Mouse (Mus musculus): Measurements from ENCODE around the gene Ears2. TPM values are rescaled to one million over a fixed set of nuclear protein-coding genes. Genes with fewer than 3 reads are reported as not detected.

Gene Ears2
- polyA plus RNA-seq, 1 experiment from 2014 or later, result 10.7 TPM

DNA sequence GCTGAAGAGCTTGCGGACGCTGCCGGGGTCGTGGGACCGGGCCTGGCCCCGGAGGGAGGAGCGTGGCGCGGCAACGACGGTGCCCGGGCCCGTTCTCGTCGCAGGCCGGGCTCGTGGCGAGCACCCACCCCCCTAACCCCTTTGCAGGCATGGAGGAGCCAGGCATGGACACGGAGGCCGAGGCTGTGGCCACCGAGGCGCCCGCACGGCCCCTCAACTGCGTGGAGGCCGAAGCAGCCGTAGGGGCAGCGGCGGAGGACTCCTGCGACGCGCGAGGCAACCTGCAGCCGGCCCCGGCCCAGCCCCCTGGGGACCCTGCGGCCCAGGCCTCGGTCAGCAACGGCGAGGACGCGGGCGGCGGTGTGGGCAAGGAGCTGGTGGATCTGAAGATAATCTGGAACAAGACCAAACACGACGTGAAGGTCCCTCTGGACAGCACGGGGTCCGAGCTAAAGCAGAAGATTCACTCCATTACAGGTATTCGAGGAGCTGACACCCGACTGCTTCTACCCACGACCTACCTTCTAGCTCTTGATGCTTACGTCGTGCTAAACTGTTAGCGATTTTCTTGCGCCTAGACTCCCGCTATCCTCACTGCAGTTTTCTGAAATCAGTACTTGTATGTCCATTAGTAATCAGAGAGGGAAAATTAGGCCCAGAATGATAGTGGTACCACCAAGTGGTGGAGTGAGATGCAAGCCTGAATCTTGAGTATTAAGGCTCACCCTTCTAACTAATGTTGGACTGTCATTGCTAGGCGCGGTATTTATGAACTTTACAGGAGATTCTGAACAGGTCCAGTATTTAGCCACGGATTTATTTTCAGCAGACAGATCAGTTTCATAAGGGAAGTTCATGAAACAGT is 686 bp upstream of the Ears2 start:
- 2% methylated on average over 56 of the region's 58 CpGs for WGBS
- peak overlapping the region; percentile 98 for H3K27ac ChIP-seq
- peaks cover 22% of the 10 kb centered on the region for H3K36me3 ChIP-seq (replicated peaks)
- peak; percentile 66 for ATAC-seq (replicated peaks)
- H3K9ac ChIP-seq, result peak overlapping the region; percentile 95
- H3K4me2 ChIP-seq, result peak overlapping the region; percentile 82
- H3K9me3 ChIP-seq, result no peaks in the 10 kb centered on the region
- peak overlapping the region; percentile 97 for H3K4me3 ChIP-seq
- H3K4me1 ChIP-seq, result peaks cover 42% of the 10 kb centered on the region
- no peaks in the 10 kb centered on the region for H3K27me3 ChIP-seq (replicated peaks)

DNA sequence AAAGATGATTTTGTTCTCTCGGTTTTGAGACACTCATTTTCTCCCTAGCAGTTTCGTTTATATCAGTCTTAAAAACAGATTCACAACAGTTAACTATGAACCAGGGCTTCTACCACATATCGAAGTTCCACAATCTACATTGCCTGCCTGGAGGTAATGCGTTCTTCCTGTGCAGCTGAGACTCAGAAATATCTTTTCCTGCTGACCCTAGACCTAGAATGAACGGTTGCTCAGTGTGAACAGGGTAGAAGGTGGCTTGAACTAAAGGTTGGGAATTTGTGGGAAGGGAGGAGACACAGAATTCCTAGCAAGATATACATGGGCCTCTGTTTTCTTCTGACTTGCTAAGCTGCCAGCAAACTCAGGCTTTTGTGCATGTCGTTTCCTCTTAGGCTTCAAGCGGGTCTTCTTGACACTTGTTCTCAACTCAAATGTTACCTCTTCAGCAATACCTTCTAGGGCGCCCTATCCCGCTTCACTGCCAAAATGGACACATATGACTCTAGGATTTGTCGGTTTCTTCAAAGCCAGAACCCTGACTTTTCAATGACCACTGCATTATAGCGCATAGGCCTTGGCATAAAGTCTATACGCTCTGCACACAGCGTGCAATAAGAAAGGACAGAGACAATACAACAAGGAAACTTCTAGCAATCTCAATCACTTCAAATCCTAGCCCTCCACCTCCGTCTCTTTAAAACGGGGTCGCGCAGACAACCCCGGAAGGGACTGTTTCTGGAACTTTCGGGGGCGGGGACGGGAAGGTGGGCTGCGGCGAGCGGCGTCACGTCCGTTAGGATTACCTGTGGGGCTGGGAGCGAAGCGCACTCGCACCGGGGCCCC is 740 bp downstream of the Ears2 start:
- Histone ChIP-seq H3K27ac (peak overlapping the region; percentile 98), H3K9ac (peak overlapping the region; percentile 95), H3K9me3 (no peaks in the 10 kb centered on the region), H3K4me3 (peak overlapping the region; percentile 97), H3K4me1 (peaks cover 42% of the 10 kb centered on the region), H3K27me3 (replicated peaks) (no peaks in the 10 kb centered on the region), H3K36me3 (replicated peaks) (peaks cover 10% of the 10 kb centered on the region; the same call in 1 of the 2 replicates), H3K4me2 (peak overlapping the region; percentile 82)
- 19% methylated on average over 31 of the region's 31 CpGs for WGBS
- peak; percentile 77; the same call in 1 of the 2 replicates for ATAC-seq (replicated peaks)

DNA sequence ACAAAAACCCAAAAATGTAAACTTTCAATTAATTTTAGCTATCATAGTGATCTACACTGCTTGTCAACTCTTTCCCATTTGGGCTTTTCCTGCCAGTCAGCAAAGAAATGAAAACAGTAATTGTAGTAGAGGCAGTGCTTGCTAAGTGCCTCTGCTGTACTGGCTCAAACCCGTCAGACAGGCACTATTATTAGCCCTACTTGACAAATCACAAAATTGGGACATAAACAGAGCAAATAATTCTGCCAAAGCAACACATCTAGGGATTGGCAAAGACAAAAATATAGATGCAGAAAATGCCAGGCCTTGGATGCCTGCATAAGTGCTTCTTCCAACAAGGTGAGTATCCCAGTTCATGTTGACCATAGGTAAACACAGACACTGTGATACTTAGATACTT is 1.4 kb downstream of the Ears2 start:
- H3K4me1 ChIP-seq, result peaks cover 40% of the 10 kb centered on the region
- H3K4me2 ChIP-seq, result peak overlapping the region; percentile 82; the same call in 1 of the 2 replicates
- H3K36me3 ChIP-seq (replicated peaks), result peaks cover 9% of the 10 kb centered on the region; the same call in 1 of the 2 replicates
- no peak overlapping the region for H3K27ac ChIP-seq
- H3K27me3 ChIP-seq (replicated peaks), result no peaks in the 10 kb centered on the region
- no peak for ATAC-seq (replicated peaks)
- no peaks in the 10 kb centered on the region for H3K9me3 ChIP-seq
- 90% methylated on average over 1 of the region's 1 CpGs for WGBS
- H3K9ac ChIP-seq, result no peak overlapping the region
- H3K4me3 ChIP-seq, result no peak overlapping the region

- WGBS, result 94% methylated on average over 5 of the region's 5 CpGs
- no peak for ATAC-seq (replicated peaks)
- 0 out of 2 replicates have a peak, but pooled peaks cover 12% of the 10 kb centered on the region for H3K36me3 ChIP-seq (replicated peaks)
Observed at GRCm38 (mm10) chr7:122056633-122057032, 10.4 kb downstream of the Ears2 start.

DNA sequence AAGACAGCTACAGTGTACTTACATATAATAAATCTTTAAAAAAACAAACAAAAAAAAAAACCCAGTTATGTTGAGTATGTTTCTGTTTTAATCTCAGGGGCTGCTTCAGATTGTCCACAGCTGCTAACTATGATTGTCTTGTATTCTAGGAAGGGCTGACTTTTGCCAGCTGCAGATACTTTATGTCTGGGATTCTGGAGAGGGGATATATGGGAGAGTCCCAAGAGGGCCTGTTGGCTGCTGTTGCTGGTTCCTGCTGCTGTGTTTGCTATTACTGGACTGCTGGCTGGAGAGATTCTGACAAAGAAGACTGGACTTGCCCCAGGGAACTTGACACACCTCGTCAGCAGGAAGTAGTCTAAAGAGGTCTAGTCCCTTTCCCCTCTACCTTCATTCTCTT is 16.2 kb downstream of the Ears2 start:
- Histone ChIP-seq H3K9ac (no peak overlapping the region), H3K4me1 (no peaks in the 10 kb centered on the region), H3K27me3 (replicated peaks) (no peaks in the 10 kb centered on the region), H3K9me3 (no peaks in the 10 kb centered on the region), H3K4me3 (no peak overlapping the region), H3K27ac (no peak overlapping the region), H3K36me3 (replicated peaks) (0 out of 2 replicates have a peak, but pooled peaks cover 19% of the 10 kb centered on the region), H3K4me2 (no peak overlapping the region)
- ATAC-seq (replicated peaks), result no peak
- 90% methylated on average over 1 of the region's 1 CpGs for WGBS

More at GRCm38 (mm10) chr7:122056633-122057032, 10.4 kb downstream of the Ears2 start:
- H3K27ac ChIP-seq, result no peak overlapping the region
- no peak overlapping the region for H3K4me3 ChIP-seq
- no peaks in the 10 kb centered on the region for H3K9me3 ChIP-seq
- no peak overlapping the region for H3K4me2 ChIP-seq
- no peaks in the 10 kb centered on the region for H3K27me3 ChIP-seq (replicated peaks)
- no peak overlapping the region for H3K9ac ChIP-seq
- H3K4me1 ChIP-seq, result no peaks in the 10 kb centered on the region

GRCm38 (mm10) chr7:122048191-122048590 is 18.9 kb downstream of the Ears2 start:
- 0 out of 2 replicates have a peak, but pooled peaks cover 14% of the 10 kb centered on the region for H3K36me3 ChIP-seq (replicated peaks)
- 97% methylated on average over 9 of the region's 9 CpGs for WGBS
- no peaks in the 10 kb centered on the region for H3K9me3 ChIP-seq
- ATAC-seq (replicated peaks), result no peak
- no peak overlapping the region for H3K4me2 ChIP-seq
- no peak overlapping the region for H3K27ac ChIP-seq
- H3K4me3 ChIP-seq, result no peak overlapping the region
- H3K4me1 ChIP-seq, result no peaks in the 10 kb centered on the region
- no peak overlapping the region for H3K9ac ChIP-seq
- H3K27me3 ChIP-seq (replicated peaks), result no peaks in the 10 kb centered on the region

DNA sequence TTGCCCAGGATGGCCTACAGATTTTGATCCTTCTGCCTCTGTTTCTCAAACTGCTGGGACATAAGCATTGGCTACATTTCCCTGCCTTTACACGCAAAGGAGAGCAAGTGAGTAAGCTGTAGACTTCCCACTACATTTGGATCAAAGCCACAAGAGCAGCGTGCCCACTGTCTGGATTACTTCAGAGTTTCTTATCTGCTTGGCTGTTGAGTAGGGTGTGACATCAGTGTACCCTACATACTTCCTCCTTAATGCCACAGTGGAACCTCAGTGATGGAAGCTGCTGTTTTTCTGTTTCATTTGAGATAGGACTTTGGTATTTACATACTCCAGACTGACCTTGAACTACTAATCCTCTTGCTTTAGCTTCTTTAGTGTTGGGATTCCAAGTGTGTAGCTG is 20.2 kb downstream of the Ears2 start:
- H3K27ac ChIP-seq, result no peak overlapping the region
- 94% methylated on average over 2 of the region's 2 CpGs for WGBS
- no peaks in the 10 kb centered on the region for H3K27me3 ChIP-seq (replicated peaks)
- H3K4me3 ChIP-seq, result no peak overlapping the region
- no peak overlapping the region for H3K9ac ChIP-seq
- no peaks in the 10 kb centered on the region for H3K4me1 ChIP-seq
- no peak overlapping the region for H3K4me2 ChIP-seq
- H3K9me3 ChIP-seq, result no peaks in the 10 kb centered on the region
- 0 out of 2 replicates have a peak, but pooled peaks cover 14% of the 10 kb centered on the region for H3K36me3 ChIP-seq (replicated peaks)
- ATAC-seq (replicated peaks), result no peak

DNA sequence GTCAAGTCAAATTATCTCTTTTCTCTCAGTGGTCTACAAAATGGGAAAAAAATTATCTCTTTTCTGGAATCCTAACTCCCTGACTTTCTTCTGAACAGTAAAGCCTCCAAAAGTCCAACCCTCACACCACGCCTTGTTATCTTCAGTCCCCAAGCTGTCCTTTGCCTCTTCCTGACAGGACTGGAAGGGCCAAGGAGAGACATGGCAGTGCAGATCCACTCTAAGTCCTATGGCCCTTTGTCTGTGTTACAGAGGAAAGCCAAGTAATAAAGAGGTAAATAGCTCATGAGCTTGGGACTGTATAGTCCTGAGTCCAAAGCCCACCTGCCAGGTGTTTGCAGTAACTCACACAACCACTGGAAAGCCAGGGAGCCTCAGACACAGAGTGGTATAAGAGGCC is 21.4 kb downstream of the Ears2 start:
- H3K4me1 ChIP-seq, result no peaks in the 10 kb centered on the region
- no peaks in the 10 kb centered on the region for H3K27me3 ChIP-seq (replicated peaks)
- ATAC-seq (replicated peaks), result no peak
- WGBS, result 94% methylated on average over 1 of the region's 1 CpGs
- H3K9me3 ChIP-seq, result no peaks in the 10 kb centered on the region
- no peak overlapping the region for H3K27ac ChIP-seq
- H3K9ac ChIP-seq, result no peak overlapping the region
- H3K36me3 ChIP-seq (replicated peaks), result 0 out of 2 replicates have a peak, but pooled peaks cover 14% of the 10 kb centered on the region
- H3K4me3 ChIP-seq, result no peak overlapping the region
- H3K4me2 ChIP-seq, result no peak overlapping the region

- H3K9me3 ChIP-seq, result no peaks in the 10 kb centered on the region
- no peaks in the 10 kb centered on the region for H3K4me1 ChIP-seq
- WGBS, result 91% methylated on average over 4 of the region's 4 CpGs
- 0 out of 2 replicates have a peak, but pooled peaks cover 14% of the 10 kb centered on the region for H3K36me3 ChIP-seq (replicated peaks)
- no peak overlapping the region for H3K27ac ChIP-seq
- H3K27me3 ChIP-seq (replicated peaks), result no peaks in the 10 kb centered on the region
- H3K4me2 ChIP-seq, result no peak overlapping the region
- H3K4me3 ChIP-seq, result no peak overlapping the region
- ATAC-seq (replicated peaks), result no peak
- no peak overlapping the region for H3K9ac ChIP-seq
Observed at GRCm38 (mm10) chr7:122045181-122045634, 21.9 kb downstream of the Ears2 start.

DNA sequence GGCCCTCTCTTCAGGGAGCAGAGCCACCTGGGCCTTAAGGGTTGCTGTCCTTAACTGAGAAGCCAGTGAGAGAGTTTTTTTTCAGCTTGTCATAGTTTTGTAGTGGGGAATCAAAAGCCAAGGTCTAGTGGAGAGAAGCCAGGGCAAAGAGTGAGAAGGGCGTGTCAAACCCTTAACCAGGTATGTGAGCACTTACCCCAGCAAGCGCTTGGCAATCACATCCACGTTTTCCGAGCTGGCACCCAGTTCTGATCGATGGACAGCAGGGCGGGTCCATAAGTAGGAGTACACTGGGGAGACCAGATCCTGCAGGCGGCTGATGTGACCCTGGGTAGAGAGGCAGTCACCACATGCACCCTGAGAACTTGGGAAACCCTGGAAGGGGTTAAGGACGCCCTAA is 23.0 kb downstream of the Ears2 start:
- ATAC-seq (replicated peaks), result no peak
- 89% methylated on average over 8 of the region's 8 CpGs for WGBS
- H3K4me3 ChIP-seq, result no peak overlapping the region

DNA sequence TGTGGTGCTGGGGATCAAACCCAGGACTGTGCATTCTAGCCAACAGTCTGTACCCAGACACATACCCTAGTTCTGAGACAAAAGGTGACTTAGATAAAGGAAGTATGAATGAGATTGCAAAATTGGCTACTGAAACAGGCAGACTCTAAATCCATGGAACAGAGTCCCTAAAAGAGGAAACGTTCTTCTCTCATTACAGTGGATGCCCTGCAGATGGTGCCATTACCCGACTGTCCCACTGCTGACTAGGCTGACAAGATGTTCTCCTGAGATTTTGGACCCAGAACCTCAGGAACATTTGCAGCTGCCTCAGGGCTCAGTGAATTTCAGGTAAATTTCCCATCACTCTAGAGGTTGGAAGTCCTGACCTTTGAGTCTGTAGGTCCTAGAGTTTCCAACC is 32.7 kb downstream of the Ears2 start:
- WGBS, result 47% methylated on average over 2 of the region's 2 CpGs
- Histone ChIP-seq H3K9me3 (no peaks in the 10 kb centered on the region), H3K4me1 (no peaks in the 10 kb centered on the region), H3K9ac (no peak overlapping the region), H3K4me2 (no peak overlapping the region), H3K36me3 (replicated peaks) (peaks cover 9% of the 10 kb centered on the region; the same call in 1 of the 2 replicates), H3K27ac (no peak overlapping the region), H3K4me3 (no peak overlapping the region), H3K27me3 (replicated peaks) (no peaks in the 10 kb centered on the region)
- ATAC-seq (replicated peaks), result no peak

More for the DNA sequence above, 23.0 kb downstream of the Ears2 start:
- H3K9me3 ChIP-seq, result no peaks in the 10 kb centered on the region
- no peak overlapping the region for H3K9ac ChIP-seq
- H3K4me2 ChIP-seq, result no peak overlapping the region
- H3K4me1 ChIP-seq, result no peaks in the 10 kb centered on the region
- H3K27me3 ChIP-seq (replicated peaks), result no peaks in the 10 kb centered on the region
- peaks cover 14% of the 10 kb centered on the region; the same call in 1 of the 2 replicates for H3K36me3 ChIP-seq (replicated peaks)
- no peak overlapping the region for H3K27ac ChIP-seq

- no peaks in the 10 kb centered on the region for H3K27me3 ChIP-seq (replicated peaks)
- H3K4me1 ChIP-seq, result no peaks in the 10 kb centered on the region
- H3K4me2 ChIP-seq, result no peak overlapping the region
- H3K27ac ChIP-seq, result no peak overlapping the region
- ATAC-seq (replicated peaks), result no peak
- H3K36me3 ChIP-seq (replicated peaks), result 0 out of 2 replicates have a peak, but pooled peaks cover 7% of the 10 kb centered on the region
- WGBS, result 78% methylated on average over 3 of the region's 3 CpGs
- H3K9me3 ChIP-seq, result no peaks in the 10 kb centered on the region
- no peak overlapping the region for H3K4me3 ChIP-seq
- no peak overlapping the region for H3K9ac ChIP-seq
Observed at GRCm38 (mm10) chr7:122033371-122033770, 33.7 kb downstream of the Ears2 start.

All from midbrain, embryonic 15.5 days (tissue).